Mouse (Mus musculus): Measurements from ENCODE around the gene Efcab11. TPM values are rescaled to one million over a fixed set of nuclear protein-coding genes. Genes with fewer than 3 reads are reported as not detected.

The Efcab11 gene
- polyA plus RNA-seq, 1 experiment from 2014 or later, result 6.4 TPM

GRCm38 (mm10) chr12:99649732-99650131 lies 234.5 kb downstream of the Efcab11 start:
- Histone ChIP-seq H3K9ac (no peak overlapping the region), H3K36me3 (replicated peaks; ENCODE audit: control insufficient read depth, insufficient read depth) (no peaks in the 10 kb centered on the region), H3K27me3 (ENCODE audit: control insufficient read depth, insufficient read depth, low read length) (no peaks in the 10 kb centered on the region), H3K4me3 (replicated peaks; ENCODE audit: low read length) (no peak overlapping the region), H3K9me3 (ENCODE audit: control insufficient read depth, low read length) (peaks cover 11% of the 10 kb centered on the region), H3K4me1 (replicated peaks; ENCODE audit: control insufficient read depth, insufficient read depth, low read length) (no peaks in the 10 kb centered on the region), H3K27ac (no peak overlapping the region), H3K4me2 (replicated peaks) (no peak overlapping the region)
- DNase-seq (ENCODE audit: low spot score), result no peak
- no peak for ATAC-seq (ENCODE audit: low FRiP score)
- 69% methylated on average over 2 of the region's 2 CpGs for WGBS

GRCm38 (mm10) chr12:99648781-99649180 lies 235.5 kb downstream of the Efcab11 start:
- ATAC-seq (ENCODE audit: low FRiP score) (no peak), DNase-seq (ENCODE audit: low spot score) (no peak)
- Histone ChIP-seq H3K9ac (no peak overlapping the region), H3K4me3 (replicated peaks; ENCODE audit: low read length) (no peak overlapping the region), H3K27me3 (ENCODE audit: control insufficient read depth, insufficient read depth, low read length) (no peaks in the 10 kb centered on the region), H3K27ac (no peak overlapping the region), H3K4me1 (replicated peaks; ENCODE audit: control insufficient read depth, insufficient read depth, low read length) (no peaks in the 10 kb centered on the region), H3K4me2 (replicated peaks) (no peak overlapping the region), H3K36me3 (replicated peaks; ENCODE audit: control insufficient read depth, insufficient read depth) (no peaks in the 10 kb centered on the region), H3K9me3 (ENCODE audit: control insufficient read depth, low read length) (peaks cover 21% of the 10 kb centered on the region)
- 90% methylated on average over 2 of the region's 2 CpGs for WGBS

GRCm38 (mm10) chr12:99646556-99647354 lies 237.5 kb downstream of the Efcab11 start:
- Histone ChIP-seq H3K4me1 (replicated peaks; ENCODE audit: control insufficient read depth, insufficient read depth, low read length) (no peaks in the 10 kb centered on the region), H3K27me3 (ENCODE audit: control insufficient read depth, insufficient read depth, low read length) (no peaks in the 10 kb centered on the region), H3K27ac (no peak overlapping the region), H3K9me3 (ENCODE audit: control insufficient read depth, low read length) (peaks cover 27% of the 10 kb centered on the region), H3K4me3 (replicated peaks; ENCODE audit: low read length) (no peak overlapping the region), H3K9ac (no peak overlapping the region), H3K4me2 (replicated peaks) (no peak overlapping the region), H3K36me3 (replicated peaks; ENCODE audit: control insufficient read depth, insufficient read depth) (no peaks in the 10 kb centered on the region)
- WGBS, result 92% methylated on average over 11 of the region's 11 CpGs
- ATAC-seq (ENCODE audit: low FRiP score) (no peak), DNase-seq (ENCODE audit: low spot score) (no peak)

GRCm38 (mm10) chr12:99645418-99645817 lies 238.8 kb downstream of the Efcab11 start:
- 97% methylated on average over 18 of the region's 18 CpGs for WGBS
- ATAC-seq (ENCODE audit: low FRiP score) (no peak), DNase-seq (ENCODE audit: low spot score) (no peak)
- Histone ChIP-seq H3K9me3 (ENCODE audit: control insufficient read depth, low read length) (peaks cover 27% of the 10 kb centered on the region), H3K36me3 (replicated peaks; ENCODE audit: control insufficient read depth, insufficient read depth) (no peaks in the 10 kb centered on the region), H3K9ac (no peak overlapping the region), H3K4me3 (replicated peaks; ENCODE audit: low read length) (no peak overlapping the region), H3K27ac (no peak overlapping the region), H3K4me1 (replicated peaks; ENCODE audit: control insufficient read depth, insufficient read depth, low read length) (peaks cover 10% of the 10 kb centered on the region), H3K27me3 (ENCODE audit: control insufficient read depth, insufficient read depth, low read length) (no peaks in the 10 kb centered on the region), H3K4me2 (replicated peaks) (no peak overlapping the region)

- ATAC-seq (ENCODE audit: low FRiP score), result peak; percentile 84
- H3K4me2 ChIP-seq (replicated peaks), result no peak overlapping the region
- no peak overlapping the region for H3K4me3 ChIP-seq (replicated peaks; ENCODE audit: low read length)
- WGBS, result 93% methylated on average over 37 of the region's 37 CpGs
- H3K36me3 ChIP-seq (replicated peaks; ENCODE audit: control insufficient read depth, insufficient read depth), result no peaks in the 10 kb centered on the region
- H3K9me3 ChIP-seq (ENCODE audit: control insufficient read depth, low read length), result peaks cover 27% of the 10 kb centered on the region
- no peaks in the 10 kb centered on the region for H3K27me3 ChIP-seq (ENCODE audit: control insufficient read depth, insufficient read depth, low read length)
- no peak overlapping the region for H3K27ac ChIP-seq
- no peak overlapping the region for H3K9ac ChIP-seq
- no peak for DNase-seq (ENCODE audit: low spot score)
- H3K4me1 ChIP-seq (replicated peaks; ENCODE audit: control insufficient read depth, insufficient read depth, low read length), result peaks cover 15% of the 10 kb centered on the region
Measured at GRCm38 (mm10) chr12:99644966-99645365, 239.3 kb downstream of the Efcab11 start.

Other genes with a start within 250 kb of the Efcab11 start
- gene Tdp1, start 78 bp upstream of the Efcab11 start, polyA plus RNA-seq (2014; fragmentation: Nextera tagmentation; extraction: Ambion mirVana), result 49.0 and 49.2 TPM in 2 replicates
- gene Kcnk13, start 80.1 kb upstream of the Efcab11 start, polyA plus RNA-seq (2014; fragmentation: Nextera tagmentation; extraction: Ambion mirVana), result 0.80 TPM in 2 replicates
- gene Psmc1, start 225.7 kb upstream of the Efcab11 start, polyA plus RNA-seq (2014; fragmentation: Nextera tagmentation; extraction: Ambion mirVana), result 264 and 278 TPM in 2 replicates